Mouse (Mus musculus): ENCODE measurements at regions not wholly inside any gene's neighbourhood (a gene's known extent, or its start where the extent isn't known, plus 50 kb on each side); places are given as distances from the start of the nearest gene placed in this dataset.
A peak's percentile ranks its signal among the peaks of the same experiment; 100 is the strongest.
"Not testable (repeated sequence)": the region's sequence is repeated elsewhere in the genome, so short reads cannot be mapped to it uniquely, and the experiment has no call there.

GRCm38 (mm10) chr14:37571971-37572370 is 436.9 kb upstream of the Ghitm start:
- no peak for DNase-seq

- no peak for DNase-seq
These were observed 423.2 kb upstream of the Ghitm start for GRCm38 (mm10) chr14:37558258-37558657.

- DNase-seq: no peak
These were observed 388.5 kb upstream of the Ghitm start for GRCm38 (mm10) chr14:37523616-37524015.

GRCm38 (mm10) chr14:37520631-37521030 is 385.6 kb upstream of the Ghitm start:
- DNase-seq: not testable (repeated sequence)

- DNase-seq: no peak
These were observed 370.2 kb upstream of the Ghitm start for GRCm38 (mm10) chr14:37505314-37505713.

GRCm38 (mm10) chr14:37490711-37491110 is 355.6 kb upstream of the Ghitm start:
- no peak for DNase-seq

GRCm38 (mm10) chr14:37485292-37485691 is 350.2 kb upstream of the Ghitm start:
- no peak for DNase-seq

GRCm38 (mm10) chr14:37477599-37477998 is 342.5 kb upstream of the Ghitm start:
- no peak for DNase-seq

- DNase-seq: no peak
These were observed 333.6 kb upstream of the Ghitm start for GRCm38 (mm10) chr14:37468711-37469110.

- DNase-seq: no peak
These were observed 305.8 kb upstream of the Ghitm start for GRCm38 (mm10) chr14:37440874-37441273.

- DNase-seq: peak; percentile 1
These were observed 295.6 kb upstream of the Ghitm start for GRCm38 (mm10) chr14:37430656-37431055.

- DNase-seq: no peak
These were observed 290.4 kb upstream of the Ghitm start for GRCm38 (mm10) chr14:37425506-37425905.

- no peak for DNase-seq
These were observed 286.5 kb upstream of the Ghitm start for GRCm38 (mm10) chr14:37421566-37421965.

- DNase-seq: not testable (repeated sequence)
These were observed 277.5 kb upstream of the Ghitm start for GRCm38 (mm10) chr14:37412583-37412982.

- DNase-seq: no peak
These were observed 236.9 kb upstream of the Ghitm start for GRCm38 (mm10) chr14:37371972-37372371.

- no peak for DNase-seq
These were observed 226.8 kb upstream of the Ghitm start for GRCm38 (mm10) chr14:37361896-37362295.

GRCm38 (mm10) chr14:37355968-37356704 is 221.1 kb upstream of the Ghitm start:
- DNase-seq: peak; percentile 11

GRCm38 (mm10) chr14:37323392-37323791 is 188.3 kb upstream of the Ghitm start:
- peak; percentile 41 for DNase-seq

- no peak for DNase-seq
These were observed 180.3 kb upstream of the Ghitm start for GRCm38 (mm10) chr14:37315239-37315895.

GRCm38 (mm10) chr14:37313906-37314305 is 178.8 kb upstream of the Ghitm start:
- no peak for DNase-seq

- no peak for DNase-seq
These were observed 177.8 kb upstream of the Ghitm start for GRCm38 (mm10) chr14:37312887-37313286.

- DNase-seq: no peak
These were observed 171.7 kb upstream of the Ghitm start for GRCm38 (mm10) chr14:37306622-37307274.

GRCm38 (mm10) chr14:37298631-37299030 is 163.6 kb upstream of the Ghitm start:
- no peak for DNase-seq

- DNase-seq: peak; percentile 17
These were observed 161.5 kb upstream of the Ghitm start for GRCm38 (mm10) chr14:37296531-37296930.
